Mouse (Mus musculus) lung, postnatal 0 days (tissue): Measurements from ENCODE around the gene Arfrp1.

Experiments
- CTCF ChIP-seq: IDR thresholded peaks from 2 replicates; pipeline ENCODE4 v1.5.1; 2016; ENCODE audit warnings: antibody characterized with exemption, mild to moderate bottlenecking
- EP300 ChIP-seq: IDR thresholded peaks from 2 replicates; pipeline ENCODE4 v1.6.1; 2016; ENCODE audit warnings: antibody characterized with exemption, mild to moderate bottlenecking, control low read depth

DNA sequence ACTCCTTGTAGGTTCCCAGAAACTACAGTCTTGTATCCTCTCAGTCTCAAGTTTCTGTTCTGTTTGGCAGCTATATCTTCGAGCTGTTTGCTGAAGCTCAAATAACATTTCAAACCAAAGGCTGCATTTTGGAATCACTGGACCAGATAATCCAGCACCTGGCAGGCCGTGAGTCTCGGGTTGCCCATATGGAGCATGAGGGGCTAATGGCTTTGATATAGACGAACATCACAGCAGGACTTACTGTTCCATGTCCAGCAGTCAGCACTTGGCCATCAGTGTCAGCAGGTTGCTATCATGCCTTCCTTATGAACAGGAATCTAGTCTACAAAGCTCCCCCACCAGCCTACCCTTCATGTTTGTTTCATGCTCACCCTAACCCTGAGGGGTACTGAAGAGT, 24.8 kb downstream of the Arfrp1 start:
- TF ChIP-seq CTCF (no peak), EP300 (no peak)
